Mouse (Mus musculus): ENCODE measurements around the gene Iqschfp.
"Not testable (repeated sequence)": the region's sequence is repeated elsewhere in the genome, so short reads cannot be mapped to it uniquely, and the experiment has no call there.

The Iqschfp gene

GRCm38 (mm10) chr3:68085024-68085423, 193.0 kb downstream of the Iqschfp start:
- Histone ChIP-seq H3K36me3 (ENCODE audit: control insufficient read depth, insufficient read depth, low read length, poor library complexity, severe bottlenecking) (no peaks in the 10 kb centered on the region), H3K27me3 (ENCODE audit: control insufficient read depth, insufficient read depth, low read length, poor library complexity, severe bottlenecking) (no peaks in the 10 kb centered on the region)
- no peak for DNase-seq (ENCODE audit: low read depth, low spot score)

DNA sequence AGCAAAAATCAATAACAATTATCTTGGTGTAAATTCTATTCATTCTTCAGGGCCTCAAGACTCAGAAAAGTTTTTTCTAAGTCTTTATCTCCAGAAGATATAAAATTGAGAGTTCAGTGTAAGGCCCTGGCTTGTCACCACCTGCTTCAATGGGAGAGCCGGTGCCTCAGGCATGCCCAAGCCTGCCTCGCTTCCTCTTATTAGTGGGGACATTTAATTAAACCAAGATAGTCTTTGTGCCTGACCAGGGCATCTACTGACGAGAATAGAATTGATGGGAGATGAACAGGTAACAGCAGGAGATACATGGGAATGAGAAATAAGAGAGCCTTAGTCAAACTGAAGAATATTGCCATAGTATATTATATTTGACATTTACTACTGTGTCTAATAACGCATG, 200.1 kb downstream of the Iqschfp start:
- Histone ChIP-seq H3K36me3 (ENCODE audit: control insufficient read depth, insufficient read depth, low read length, poor library complexity, severe bottlenecking) (no peaks in the 10 kb centered on the region), H3K27me3 (ENCODE audit: control insufficient read depth, insufficient read depth, low read length, poor library complexity, severe bottlenecking) (no peaks in the 10 kb centered on the region)
- no peak for DNase-seq (ENCODE audit: low read depth, low spot score)

GRCm38 (mm10) chr3:68096724-68097431, 204.8 kb downstream of the Iqschfp start:
- Histone ChIP-seq H3K27me3 (ENCODE audit: control insufficient read depth, insufficient read depth, low read length, poor library complexity, severe bottlenecking) (no peaks in the 10 kb centered on the region), H3K36me3 (ENCODE audit: control insufficient read depth, insufficient read depth, low read length, poor library complexity, severe bottlenecking) (no peaks in the 10 kb centered on the region)
- no peak for DNase-seq (ENCODE audit: low read depth, low spot score)

DNA sequence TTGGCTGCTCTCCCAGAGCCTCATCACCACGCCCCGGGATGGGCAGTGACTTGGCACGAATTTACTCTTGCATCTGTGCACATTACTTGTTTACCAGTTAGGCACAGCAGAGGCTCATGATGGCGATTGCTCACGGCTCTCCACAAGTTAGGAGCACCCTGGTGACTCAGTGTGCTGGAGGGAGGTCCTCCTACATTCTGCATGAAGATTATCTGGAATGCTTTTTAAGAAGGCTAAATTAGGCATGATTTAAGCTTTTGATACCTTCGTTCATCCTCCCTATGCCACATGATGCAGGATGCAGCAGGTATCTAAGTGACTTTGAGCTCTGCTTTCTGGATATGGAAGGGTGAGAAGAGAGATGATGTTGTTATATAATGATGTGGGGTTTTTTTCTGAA, 207.5 kb downstream of the Iqschfp start:
- not testable (repeated sequence) for H3K36me3 ChIP-seq (ENCODE audit: control insufficient read depth, insufficient read depth, low read length, poor library complexity, severe bottlenecking)

DNA sequence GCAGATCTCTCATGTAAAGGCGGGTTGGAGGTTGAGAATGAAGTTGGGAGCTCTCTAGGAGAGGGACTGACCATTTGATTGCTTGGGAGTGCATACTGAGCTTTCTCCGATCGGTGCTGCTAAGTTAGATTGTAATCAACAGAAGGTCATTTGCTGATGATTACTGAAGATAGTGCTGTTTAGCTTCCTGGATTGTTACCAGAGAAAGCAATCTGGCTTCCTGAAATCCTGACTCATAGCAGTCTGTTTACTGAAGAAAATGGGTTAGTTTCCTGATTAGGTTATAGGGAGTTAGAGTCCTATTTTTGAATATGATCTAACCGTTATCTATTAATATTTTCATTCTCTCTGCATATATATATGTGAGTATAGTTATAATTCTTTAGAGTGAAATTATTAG, 209.3 kb downstream of the Iqschfp start:
- DNase-seq (ENCODE audit: low read depth, low spot score), result no peak
- no peaks in the 10 kb centered on the region for H3K36me3 ChIP-seq (ENCODE audit: control insufficient read depth, insufficient read depth, low read length, poor library complexity, severe bottlenecking)
- H3K27me3 ChIP-seq (ENCODE audit: control insufficient read depth, insufficient read depth, low read length, poor library complexity, severe bottlenecking), result no peaks in the 10 kb centered on the region

More for the DNA sequence above, 207.5 kb downstream of the Iqschfp start:
- not testable (repeated sequence) for DNase-seq (ENCODE audit: low read depth, low spot score); H3K27me3 ChIP-seq (ENCODE audit: control insufficient read depth, insufficient read depth, low read length, poor library complexity, severe bottlenecking)

- Histone ChIP-seq H3K27me3 (ENCODE audit: control insufficient read depth, insufficient read depth, low read length, poor library complexity, severe bottlenecking) (no peaks in the 10 kb centered on the region), H3K36me3 (ENCODE audit: control insufficient read depth, insufficient read depth, low read length, poor library complexity, severe bottlenecking) (no peaks in the 10 kb centered on the region)
- no peak for DNase-seq (ENCODE audit: low read depth, low spot score)
Observed at GRCm38 (mm10) chr3:68105081-68105685, 213.2 kb downstream of the Iqschfp start.

DNA sequence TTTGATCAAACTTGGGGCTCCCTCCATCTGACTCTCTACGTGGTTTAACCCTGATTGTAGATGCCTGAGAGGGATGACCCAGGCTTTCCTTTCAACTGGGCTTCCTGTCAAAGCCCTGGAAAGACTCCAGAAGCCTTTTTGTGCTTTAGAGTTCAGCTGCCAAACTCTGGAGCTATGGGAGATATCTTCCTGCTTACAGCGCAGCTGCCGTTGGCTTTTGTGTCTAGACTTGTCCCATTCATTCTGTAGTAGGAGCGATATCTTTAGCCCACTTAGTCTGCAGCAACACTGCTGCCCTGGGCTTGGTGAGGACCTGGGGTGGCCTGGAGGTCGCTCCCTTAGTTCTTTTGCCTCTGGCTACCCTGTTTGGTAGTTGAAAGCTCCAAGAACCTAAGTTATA, 229.3 kb downstream of the Iqschfp start:
- no peak for DNase-seq (ENCODE audit: low read depth, low spot score)
- Histone ChIP-seq H3K27me3 (ENCODE audit: control insufficient read depth, insufficient read depth, low read length, poor library complexity, severe bottlenecking) (no peaks in the 10 kb centered on the region), H3K36me3 (ENCODE audit: control insufficient read depth, insufficient read depth, low read length, poor library complexity, severe bottlenecking) (no peaks in the 10 kb centered on the region)

- H3K36me3 ChIP-seq (ENCODE audit: control insufficient read depth, insufficient read depth, low read length, poor library complexity, severe bottlenecking), result no peaks in the 10 kb centered on the region
- DNase-seq (ENCODE audit: low read depth, low spot score), result no peak
Observed at GRCm38 (mm10) chr3:68126284-68126856, 234.3 kb downstream of the Iqschfp start.

DNA sequence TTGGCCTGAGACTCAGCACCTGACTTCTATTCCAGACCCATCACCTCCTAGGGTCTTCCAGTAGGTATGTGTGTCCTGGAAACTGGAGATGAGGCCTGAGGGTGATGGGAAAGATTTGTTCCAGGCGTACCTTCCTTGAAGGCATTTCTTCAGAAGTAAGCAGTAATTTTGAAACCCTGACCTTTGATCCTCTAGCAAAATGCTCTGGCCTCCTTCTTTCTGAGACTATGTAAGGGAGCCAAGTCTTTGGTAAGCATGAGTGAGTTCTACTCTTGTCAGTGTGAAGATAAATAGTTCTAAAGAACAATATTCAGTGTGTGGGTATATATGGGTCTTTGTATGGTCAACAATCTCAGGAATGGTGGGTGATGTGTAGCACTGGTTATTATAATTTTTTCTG, 238.4 kb downstream of the Iqschfp start:
- H3K27me3 ChIP-seq (ENCODE audit: control insufficient read depth, insufficient read depth, low read length, poor library complexity, severe bottlenecking), result no peaks in the 10 kb centered on the region
- no peak for DNase-seq (ENCODE audit: low read depth, low spot score)
- H3K36me3 ChIP-seq (ENCODE audit: control insufficient read depth, insufficient read depth, low read length, poor library complexity, severe bottlenecking), result no peaks in the 10 kb centered on the region

More at GRCm38 (mm10) chr3:68126284-68126856, 234.3 kb downstream of the Iqschfp start:
- no peaks in the 10 kb centered on the region for H3K27me3 ChIP-seq (ENCODE audit: control insufficient read depth, insufficient read depth, low read length, poor library complexity, severe bottlenecking)

DNA sequence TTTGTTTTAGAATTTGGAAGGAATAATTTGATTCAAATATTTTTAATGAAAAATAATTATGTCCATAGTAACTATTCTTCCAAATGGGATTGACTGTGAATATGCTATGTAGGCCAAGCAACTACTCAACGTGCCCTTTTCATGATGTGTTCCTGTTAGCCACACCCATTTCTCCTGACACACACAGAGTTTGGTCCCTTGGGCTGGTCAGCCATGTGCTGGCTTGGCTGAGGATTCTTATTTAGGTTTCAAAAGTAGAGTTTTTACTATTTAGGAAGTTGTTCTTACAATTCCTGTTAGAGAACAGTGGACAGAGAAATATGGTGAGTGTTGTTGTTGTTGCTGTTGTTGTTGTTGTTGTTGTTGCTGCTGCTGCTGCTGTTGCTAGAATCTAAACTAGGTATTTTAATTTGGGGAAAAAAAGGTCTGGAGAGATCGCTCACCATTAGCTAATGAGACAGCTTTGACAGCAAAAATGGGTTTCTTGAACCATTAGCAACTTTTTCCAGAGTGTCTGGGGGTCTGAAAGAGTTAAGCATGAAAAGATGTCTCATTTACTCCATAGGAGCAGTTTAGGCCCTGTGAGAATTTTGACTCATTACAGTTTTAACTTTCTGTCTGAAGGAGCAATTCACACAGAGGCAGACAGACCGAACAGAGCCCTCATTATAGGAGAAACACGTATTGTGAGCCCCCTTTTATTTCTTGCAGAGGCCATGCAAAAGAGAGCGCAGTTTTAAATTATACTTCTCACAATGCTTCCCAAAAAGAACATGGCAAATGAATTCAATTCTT, 247.0 kb downstream of the Iqschfp start:
- Histone ChIP-seq H3K36me3 (ENCODE audit: control insufficient read depth, insufficient read depth, low read length, poor library complexity, severe bottlenecking) (no peaks in the 10 kb centered on the region), H3K27me3 (ENCODE audit: control insufficient read depth, insufficient read depth, low read length, poor library complexity, severe bottlenecking) (no peaks in the 10 kb centered on the region)
- DNase-seq (ENCODE audit: low read depth, low spot score), result no peak

DNA sequence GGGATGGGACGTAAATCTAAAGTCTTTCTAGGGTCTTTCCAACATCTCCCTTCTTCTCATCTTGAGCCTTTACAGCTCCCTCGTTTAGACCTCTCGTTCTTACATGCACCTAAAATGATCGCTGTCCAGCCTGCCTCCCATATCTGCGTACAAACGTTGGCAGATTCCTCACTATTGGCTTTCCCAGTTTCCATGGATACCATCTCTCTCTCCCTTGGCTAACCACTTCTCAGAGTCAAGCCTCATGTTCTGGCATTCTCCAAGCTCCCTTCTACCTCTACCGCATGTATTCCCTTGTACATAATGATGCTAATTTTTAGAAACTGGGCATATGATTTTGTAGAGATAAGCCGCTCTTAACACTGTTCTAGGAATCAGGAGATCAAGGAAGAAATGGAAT, 258.7 kb downstream of the Iqschfp start:
- Histone ChIP-seq H3K36me3 (ENCODE audit: control insufficient read depth, insufficient read depth, low read length, poor library complexity, severe bottlenecking) (no peaks in the 10 kb centered on the region), H3K27me3 (ENCODE audit: control insufficient read depth, insufficient read depth, low read length, poor library complexity, severe bottlenecking) (no peaks in the 10 kb centered on the region)
- no peak for DNase-seq (ENCODE audit: low read depth, low spot score)

DNA sequence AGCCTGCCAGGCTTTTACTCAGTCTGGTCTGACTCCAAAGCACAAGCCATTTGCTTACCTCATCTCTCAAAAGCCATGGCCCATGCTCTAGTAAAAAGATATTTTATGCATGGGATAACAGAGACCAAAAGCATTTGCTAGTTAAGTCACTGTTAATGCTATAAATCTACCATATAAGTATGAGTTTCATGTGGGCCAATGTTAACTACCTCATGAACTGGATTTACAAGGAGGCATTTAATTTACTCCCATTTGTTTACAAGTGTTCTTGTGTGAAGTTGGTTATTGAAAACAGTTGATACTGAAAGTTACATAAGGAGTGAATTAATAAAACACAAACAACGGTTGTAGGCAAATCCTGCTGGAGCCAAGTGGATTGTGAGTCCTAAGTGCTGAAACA, 268.1 kb downstream of the Iqschfp start:
- Histone ChIP-seq H3K36me3 (ENCODE audit: control insufficient read depth, insufficient read depth, low read length, poor library complexity, severe bottlenecking) (no peaks in the 10 kb centered on the region), H3K27me3 (ENCODE audit: control insufficient read depth, insufficient read depth, low read length, poor library complexity, severe bottlenecking) (no peaks in the 10 kb centered on the region)
- no peak for DNase-seq (ENCODE audit: low read depth, low spot score)

GRCm38 (mm10) chr3:68160760-68161159, 268.7 kb downstream of the Iqschfp start:
- DNase-seq (ENCODE audit: low read depth, low spot score), result no peak
- no peaks in the 10 kb centered on the region for H3K36me3 ChIP-seq (ENCODE audit: control insufficient read depth, insufficient read depth, low read length, poor library complexity, severe bottlenecking)

GRCm38 (mm10) chr3:68178248-68178647, 286.2 kb downstream of the Iqschfp start:
- no peaks in the 10 kb centered on the region; the same call in 1 of the 2 replicates for H3K27me3 ChIP-seq (ENCODE audit: control insufficient read depth, insufficient read depth, low read length, poor library complexity, severe bottlenecking)
- DNase-seq (ENCODE audit: low read depth, low spot score), result no peak
- H3K36me3 ChIP-seq (ENCODE audit: control insufficient read depth, insufficient read depth, low read length, poor library complexity, severe bottlenecking), result no peaks in the 10 kb centered on the region

More at GRCm38 (mm10) chr3:68160760-68161159, 268.7 kb downstream of the Iqschfp start:
- no peaks in the 10 kb centered on the region for H3K27me3 ChIP-seq (ENCODE audit: control insufficient read depth, insufficient read depth, low read length, poor library complexity, severe bottlenecking)

- H3K27me3 ChIP-seq (ENCODE audit: control insufficient read depth, insufficient read depth, low read length, poor library complexity, severe bottlenecking), result no peaks in the 10 kb centered on the region
- DNase-seq (ENCODE audit: low read depth, low spot score), result no peak
- no peaks in the 10 kb centered on the region for H3K36me3 ChIP-seq (ENCODE audit: control insufficient read depth, insufficient read depth, low read length, poor library complexity, severe bottlenecking)
Observed at GRCm38 (mm10) chr3:68187471-68187870, 295.4 kb downstream of the Iqschfp start.

Measured in splenic B cell, adult 2 months (primary cell).